Mouse (Mus musculus) CH12.LX (cell line): ENCODE measurements around the gene Pou6f2. TPM values are rescaled to one million over a fixed set of nuclear protein-coding genes. Genes with fewer than 3 reads are reported as not detected.

ENCODE experiments used
- DNase-seq: peaks from one replicate; pipeline ENCODE4 v3.0.0-alpha.2; 2013; ENCODE audit errors: extremely low read depth
- H3K27ac ChIP-seq: 2 replicates; pipeline ENCODE4 v1.5.1; 2012; ENCODE audit warnings: low read depth, mild to moderate bottlenecking, control low read depth, moderate library complexity; ENCODE audit not compliant: insufficient read depth
- H3K27me3 ChIP-seq: replicated peaks from 2 replicates; pipeline ENCODE3; 2012; ENCODE audit warnings: inconsistent platforms
- H3K36me3 ChIP-seq, 2 experiments: replicated peaks in 1 of 2; 2 replicates each; pipeline versions ENCODE3 to v1.6.1; 2012; ENCODE audit warnings: inconsistent platforms in 1 of 2, low read length in 1 of 2, mild to moderate bottlenecking in 1 of 2, mixed read lengths in 1 of 2, moderate library complexity in 1 of 2; ENCODE audit not compliant: control insufficient read depth in 1 of 2, insufficient read depth in 1 of 2
- H3K4me1 ChIP-seq, 2 experiments: 2 replicates each; pipeline ENCODE4 v1.6.1; 2012; ENCODE audit warnings: inconsistent platforms in 1 of 2, moderate library complexity in 1 of 2; ENCODE audit not compliant: insufficient read depth in 2 of 2, control insufficient read depth in 1 of 2
- H3K4me2 ChIP-seq: 2 replicates; pipeline ENCODE4 v1.6.1; 2012; ENCODE audit warnings: low read depth, mild to moderate bottlenecking, control low read depth; ENCODE audit not compliant: poor library complexity, insufficient read depth, severe bottlenecking
- H3K4me3 ChIP-seq, 3 experiments: fragments of 150-350 bp in 1 of 3; sonication (generic) in 1 of 3; replicated peaks in 1 of 3; 2 replicates each; pipeline versions ENCODE3 to v1.5.1; 2011 to 2012; ENCODE audit warnings: low read depth in 2 of 3, low read length in 2 of 3, mild to moderate bottlenecking in 2 of 3, moderate library complexity in 2 of 3, control low read depth in 1 of 3, improper control_type of control experiment in 1 of 3, inconsistent platforms in 1 of 3, mixed read lengths in 1 of 3; ENCODE audit not compliant: poor library complexity in 1 of 3
- H3K79me2 ChIP-seq: replicated peaks from 2 replicates; pipeline ENCODE4 v1.6.1; 2012; ENCODE audit warnings: mild to moderate bottlenecking, moderate library complexity; ENCODE audit not compliant: control insufficient read depth, poor library complexity, insufficient read depth, severe bottlenecking; ENCODE audit errors: extremely low read depth
- H3K9ac ChIP-seq: 2 replicates; pipeline ENCODE4 v1.6.1; 2012; ENCODE audit warnings: low read depth, mild to moderate bottlenecking, control low read depth, moderate library complexity; ENCODE audit not compliant: insufficient read depth
- H3K9me3 ChIP-seq: replicated peaks from 2 replicates; pipeline ENCODE3; 2012; ENCODE audit warnings: low read length, inconsistent platforms, mixed read lengths
- CHD1 ChIP-seq: IDR thresholded peaks from 2 replicates; pipeline ENCODE4 v1.6.1; 2012; ENCODE audit warnings: low read depth, low read length, improper control_type of control experiment, inconsistent platforms
- CHD2 ChIP-seq: IDR thresholded peaks from 2 replicates; pipeline ENCODE4 v1.6.1; 2011; ENCODE audit warnings: low read length, improper control_type of control experiment
- EP300 ChIP-seq: IDR thresholded peaks from 2 replicates; pipeline ENCODE4 v1.6.1; 2011; ENCODE audit warnings: low read length, improper control_type of control experiment
- ETS1 ChIP-seq: conservative IDR thresholded peaks from 2 replicates; pipeline ENCODE4 v1.6.1; 2012; ENCODE audit warnings: low read depth, mild to moderate bottlenecking, inconsistent platforms, low read length, improper control_type of control experiment, moderate library complexity
- GABPA ChIP-seq: IDR thresholded peaks from 2 replicates; pipeline ENCODE4 v1.6.1; 2012; ENCODE audit warnings: low read depth, low read length, improper control_type of control experiment, inconsistent platforms; ENCODE audit not compliant: insufficient replicate concordance
- JUND ChIP-seq: conservative IDR thresholded peaks from 2 replicates; pipeline ENCODE4 v1.6.1; 2011; ENCODE audit warnings: low read depth, low read length, improper control_type of control experiment
- MAZ ChIP-seq: IDR thresholded peaks from 2 replicates; pipeline ENCODE4 v1.6.1; 2012; ENCODE audit warnings: low read depth, mild to moderate bottlenecking, inconsistent platforms, low read length, improper control_type of control experiment, moderate library complexity
- MXI1 ChIP-seq: IDR thresholded peaks from 2 replicates; pipeline ENCODE4 v1.6.1; 2011; ENCODE audit warnings: mild to moderate bottlenecking, low read depth, low read length, improper control_type of control experiment
- NELFE ChIP-seq: IDR thresholded peaks from 2 replicates; pipeline ENCODE4 v1.6.1; 2011; ENCODE audit warnings: low read depth, low read length, improper control_type of control experiment
- NRF1 ChIP-seq: IDR thresholded peaks from 2 replicates; pipeline ENCODE4 v1.6.1; 2014; ENCODE audit warnings: low read depth, mild to moderate bottlenecking, inconsistent platforms, low read length, improper control_type of control experiment, moderate library complexity
- TBP ChIP-seq: conservative IDR thresholded peaks from 2 replicates; pipeline ENCODE4 v1.6.1; 2011; ENCODE audit warnings: low read depth, low read length, improper control_type of control experiment
- UBTF ChIP-seq: IDR thresholded peaks from 2 replicates; pipeline ENCODE4 v1.6.1; 2012; ENCODE audit warnings: low read depth, mild to moderate bottlenecking, inconsistent platforms, low read length, improper control_type of control experiment, moderate library complexity
- ZKSCAN1 ChIP-seq: IDR thresholded peaks from 2 replicates; pipeline ENCODE4 v1.6.1; 2012; ENCODE audit warnings: low read depth, inconsistent platforms, low read length, improper control_type of control experiment, borderline replicate concordance
- ZMIZ1 ChIP-seq: IDR thresholded peaks from 2 replicates; pipeline ENCODE4 v1.6.1; 2012; ENCODE audit warnings: low read depth, mild to moderate bottlenecking, inconsistent platforms, low read length, improper control_type of control experiment
- ZNF384 ChIP-seq: IDR thresholded peaks from 2 replicates; pipeline ENCODE4 v1.6.1; 2012; ENCODE audit warnings: low read depth, low read length, improper control_type of control experiment, inconsistent platforms
- dilution Hi-C: fragments of 300-500 bp; cut with MboI; formaldehyde crosslinking; loops from 2 replicates; pipeline ENCODE4 v1.14.3; 2020; ENCODE audit warnings: low sequenced_read_pairs; ENCODE audit not compliant: extremely low pct_unique_long_range_greater_than_20kb, extremely low pct_ligation_motif_present
- in situ Hi-C: fragments of 300-500 bp; cut with MboI; formaldehyde crosslinking; loops from 3 replicates; pipeline ENCODE4 v1.14.3; 2019; ENCODE audit warnings: low sequenced_read_pairs, low pct_ligation_motif_present, low pct_unique_long_range_greater_than_20kb, mixed read lengths
- polyA plus RNA-seq: library from polyadenylated mRNA; unstranded; fragments of >175 nt; gene quantifications from 2 replicates; pipeline ENCODE4 v1.2.1, GENCODE M21; 2012; ENCODE audit warnings: low read depth; ENCODE audit not compliant: insufficient read length
- total RNA-seq, 2 experiments: library from RNA; depleted of rRNA; stranded (reverse); fragments of 300-350 nt in 1 of 2; fragments of >200 nt in 1 of 2; gene quantifications; 2 replicates each; pipeline ENCODE4 v1.2.3; 2012 to 2014

The Pou6f2 gene
- total and polyA plus RNA-seq, 3 experiments: not detected

DNA sequence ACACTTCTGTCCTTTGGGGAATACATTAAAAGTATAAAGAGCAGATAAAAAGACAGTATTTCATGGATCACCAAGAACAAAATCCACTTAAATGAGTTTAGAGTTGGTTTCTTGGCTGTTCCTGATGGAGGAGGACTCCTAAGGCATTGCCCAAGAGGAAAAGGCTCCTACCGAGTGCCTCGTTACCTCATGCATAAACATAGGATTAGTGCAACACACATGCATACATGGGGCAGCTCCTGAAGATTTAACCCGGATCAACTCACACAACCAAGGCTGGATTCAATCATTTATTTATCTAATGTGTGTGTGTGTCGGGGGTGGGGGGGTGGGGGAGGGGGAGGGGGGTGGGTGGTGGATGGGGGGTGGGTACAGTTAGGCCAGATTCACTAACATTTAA, 269.4 kb downstream of the Pou6f2 start:
- TF ChIP-seq NELFE (no peak), NRF1 (no peak), ZKSCAN1 (no peak), ZNF384 (no peak), CHD1 (no peak), ZMIZ1 (no peak), UBTF (no peak), EP300 (no peak)
- Histone ChIP-seq H3K4me3 (no peak overlapping the region), H3K36me3 (no peaks in the 10 kb centered on the region), H3K4me2 (no peak overlapping the region), H3K27me3 (no peaks in the 10 kb centered on the region), H3K9ac (no peak overlapping the region), H3K79me2 (no peaks in the 10 kb centered on the region), H3K4me1 (no peaks in the 10 kb centered on the region), H3K27ac (no peak overlapping the region), H3K9me3 (no peaks in the 10 kb centered on the region)
- in situ Hi-C loops: no loop called here
- dilution Hi-C loops: no loop called here
- DNase-seq: no peak

DNA sequence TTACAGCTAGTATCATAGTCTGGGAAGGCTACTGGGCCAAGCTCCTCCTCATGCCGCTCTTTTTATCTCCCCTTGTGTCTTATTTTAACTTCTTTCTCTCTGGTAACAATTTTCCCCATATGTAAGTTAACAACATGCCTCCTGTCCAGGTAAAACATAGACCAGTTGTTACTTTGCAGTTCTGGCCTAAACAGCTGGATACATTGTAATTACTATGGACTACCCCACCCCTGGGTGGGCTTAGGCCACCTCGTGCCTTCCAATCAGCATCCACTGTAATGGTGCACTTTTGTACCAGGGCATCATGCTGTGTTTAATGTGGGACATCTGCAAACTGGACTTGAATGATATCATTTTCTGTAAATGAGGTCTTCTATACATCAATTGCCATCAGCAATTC, 271.4 kb downstream of the Pou6f2 start:
- Histone ChIP-seq H3K4me2 (no peak overlapping the region), H3K36me3 (no peaks in the 10 kb centered on the region), H3K4me3 (no peak overlapping the region), H3K79me2 (no peaks in the 10 kb centered on the region), H3K27ac (no peak overlapping the region), H3K4me1 (no peaks in the 10 kb centered on the region), H3K9me3 (no peaks in the 10 kb centered on the region), H3K9ac (no peak overlapping the region), H3K27me3 (no peaks in the 10 kb centered on the region)
- in situ Hi-C loops (no loop called here), dilution Hi-C loops (no loop called here)
- DNase-seq: no peak
- TF ChIP-seq JUND (no peak), MAZ (no peak), GABPA (no peak), NELFE (no peak), CHD2 (no peak), EP300 (no peak), ETS1 (no peak), TBP (no peak), ZNF384 (no peak), CHD1 (no peak), MXI1 (no peak)
